Mouse (Mus musculus): Measurements from ENCODE around the gene Fbxo46. TPM values are rescaled to one million over a fixed set of nuclear protein-coding genes. Genes with fewer than 3 reads are reported as not detected.

The Fbxo46 gene
- polyA plus RNA-seq, 1 experiment from 2014 or later: 3.6 TPM

DNA sequence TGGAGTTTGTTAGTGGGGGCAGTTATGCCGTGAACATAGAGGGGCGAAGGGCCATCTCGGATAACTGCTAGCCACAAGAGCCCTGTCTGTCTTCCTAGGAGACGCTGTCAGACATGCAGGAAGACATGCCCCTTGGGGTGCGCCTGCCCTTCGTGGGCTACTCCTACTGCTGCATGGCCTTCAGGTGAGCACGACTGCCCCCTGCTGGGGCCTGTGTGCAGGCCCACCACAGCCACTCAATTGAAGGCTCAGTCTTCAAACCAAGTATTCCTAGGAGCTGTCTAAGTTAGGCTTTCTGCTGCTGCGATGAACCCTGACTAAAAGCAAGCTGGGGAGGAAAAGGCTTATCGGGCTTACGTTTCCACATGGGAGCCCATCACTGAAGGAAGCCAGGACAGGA lies 30.8 kb upstream of the Fbxo46 start:
- 26% methylated on average over 10 of the region's 10 CpGs for WGBS (ENCODE audit: insufficient replicate concordance)
- Histone ChIP-seq H3K9ac (replicated peaks) (no peak overlapping the region), H3K9me3 (ENCODE audit: low read length) (no peaks in the 10 kb centered on the region), H3K4me3 (ENCODE audit: low read depth, low read length) (no peak overlapping the region), H3K36me3 (replicated peaks; ENCODE audit: insufficient read depth, low read length) (0 out of 2 replicates have a peak, but pooled peaks cover 2% of the 10 kb centered on the region), H3K4me1 (ENCODE audit: insufficient read depth) (peaks cover 37% of the 10 kb centered on the region), H3K27ac (ENCODE audit: low read depth) (no peak overlapping the region), H3K4me2 (ENCODE audit: low read depth, low read length) (no peak overlapping the region), H3K27me3 (ENCODE audit: insufficient read depth, low read length) (peaks cover 57% of the 10 kb centered on the region)
- ATAC-seq (no peak), DNase-seq (peak; percentile 82)
- peak; percentile 91 for TF ChIP-seq CTCF (IDR thresholded peaks at IDR 0.05; ENCODE audit: low read depth)
- no peak for TF ChIP-seq EP300 (IDR thresholded peaks at IDR 0.05; ENCODE audit: low read depth)

DNA sequence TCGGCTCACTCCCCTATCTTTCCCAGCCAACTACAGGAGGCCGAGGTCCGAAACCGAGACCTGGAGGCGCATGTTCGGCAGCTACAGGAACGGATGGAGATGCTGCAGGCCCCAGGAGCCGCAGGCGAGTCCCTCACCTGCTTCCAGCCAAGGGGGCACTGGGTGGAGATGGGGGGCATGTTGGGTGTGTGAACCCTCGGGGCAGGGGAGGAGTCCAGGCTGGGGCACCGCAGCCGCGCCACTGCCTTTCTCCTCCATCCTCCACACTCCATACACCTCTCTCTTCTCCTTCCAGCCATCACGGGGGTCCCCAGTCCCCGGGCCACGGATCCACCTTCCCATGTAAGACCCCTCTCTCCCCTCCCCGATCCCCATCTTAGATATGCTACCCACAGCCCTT lies 27.7 kb upstream of the Fbxo46 start:
- H3K9ac ChIP-seq (replicated peaks): no peak overlapping the region
- H3K27me3 ChIP-seq (ENCODE audit: insufficient read depth, low read length): peaks cover 63% of the 10 kb centered on the region
- peaks cover 26% of the 10 kb centered on the region for H3K4me1 ChIP-seq (ENCODE audit: insufficient read depth)
- H3K4me2 ChIP-seq (ENCODE audit: low read depth, low read length): no peak overlapping the region
- H3K27ac ChIP-seq (ENCODE audit: low read depth): no peak overlapping the region
- no peaks in the 10 kb centered on the region for H3K9me3 ChIP-seq (ENCODE audit: low read length)
- no peak overlapping the region for H3K4me3 ChIP-seq (ENCODE audit: low read depth, low read length)
- DNase-seq (no peak), ATAC-seq (no peak)
- H3K36me3 ChIP-seq (replicated peaks; ENCODE audit: insufficient read depth, low read length): 0 out of 2 replicates have a peak, but pooled peaks cover 2% of the 10 kb centered on the region
- TF ChIP-seq EP300 (IDR thresholded peaks at IDR 0.05; ENCODE audit: low read depth) (no peak), CTCF (IDR thresholded peaks at IDR 0.05; ENCODE audit: low read depth) (no peak)
- 46% methylated on average over 17 of the region's 17 CpGs for WGBS (ENCODE audit: insufficient replicate concordance)

DNA sequence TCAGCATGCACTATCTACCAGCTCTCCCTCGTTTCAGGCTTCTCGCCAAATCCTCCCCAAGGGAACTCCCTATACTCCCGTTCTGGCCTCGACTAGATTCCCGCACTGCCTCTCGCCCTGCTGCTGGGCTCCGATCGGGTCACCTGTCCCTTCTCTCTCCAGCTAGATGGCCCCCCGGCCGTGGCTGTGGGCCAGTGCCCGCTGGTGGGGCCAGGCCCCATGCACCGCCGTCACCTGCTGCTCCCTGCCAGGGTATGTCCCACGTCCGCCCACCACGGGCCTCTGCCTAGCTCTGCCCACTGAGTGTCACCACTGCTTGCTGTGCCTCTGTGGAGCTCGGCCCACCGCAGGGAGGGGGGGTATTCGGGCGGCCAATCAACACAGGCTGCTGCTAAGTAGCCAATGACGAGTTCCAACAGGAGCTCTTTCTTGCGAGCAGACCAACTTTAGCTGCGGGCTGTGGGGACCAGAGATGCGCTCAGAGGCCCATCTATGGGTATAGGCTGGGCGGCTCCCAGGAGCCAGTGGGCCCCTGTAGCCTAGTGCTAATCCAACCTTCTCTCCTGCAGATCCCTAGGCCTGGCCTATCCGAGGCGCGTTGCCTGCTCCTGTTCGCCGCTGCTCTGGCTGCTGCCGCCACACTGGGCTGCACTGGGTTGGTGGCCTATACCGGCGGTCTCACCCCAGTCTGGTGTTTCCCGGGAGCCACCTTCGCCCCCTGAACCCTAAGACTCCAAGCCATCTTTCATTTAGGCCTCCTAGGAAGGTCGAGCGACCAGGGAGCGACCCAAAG lies 27.1 kb upstream of the Fbxo46 start:
- Histone ChIP-seq H3K4me1 (ENCODE audit: insufficient read depth) (peaks cover 26% of the 10 kb centered on the region), H3K27ac (ENCODE audit: low read depth) (no peak overlapping the region; the same call in 1 of the 2 replicates), H3K9me3 (ENCODE audit: low read length) (no peaks in the 10 kb centered on the region), H3K4me3 (ENCODE audit: low read depth, low read length) (peak overlapping the region; percentile 68), H3K4me2 (ENCODE audit: low read depth, low read length) (peak overlapping the region; percentile 99), H3K9ac (replicated peaks) (no peak overlapping the region), H3K36me3 (replicated peaks; ENCODE audit: insufficient read depth, low read length) (peaks cover 2% of the 10 kb centered on the region; the same call in 1 of the 2 replicates), H3K27me3 (ENCODE audit: insufficient read depth, low read length) (peaks cover 56% of the 10 kb centered on the region)
- TF ChIP-seq CTCF (IDR thresholded peaks at IDR 0.05; ENCODE audit: low read depth) (no peak), EP300 (IDR thresholded peaks at IDR 0.05; ENCODE audit: low read depth) (no peak)
- ATAC-seq (peak; percentile 1; the same call in 1 of the 2 replicates), DNase-seq (peak; percentile 51)
- WGBS (ENCODE audit: insufficient replicate concordance): 12% methylated on average over 38 of the region's 38 CpGs

DNA sequence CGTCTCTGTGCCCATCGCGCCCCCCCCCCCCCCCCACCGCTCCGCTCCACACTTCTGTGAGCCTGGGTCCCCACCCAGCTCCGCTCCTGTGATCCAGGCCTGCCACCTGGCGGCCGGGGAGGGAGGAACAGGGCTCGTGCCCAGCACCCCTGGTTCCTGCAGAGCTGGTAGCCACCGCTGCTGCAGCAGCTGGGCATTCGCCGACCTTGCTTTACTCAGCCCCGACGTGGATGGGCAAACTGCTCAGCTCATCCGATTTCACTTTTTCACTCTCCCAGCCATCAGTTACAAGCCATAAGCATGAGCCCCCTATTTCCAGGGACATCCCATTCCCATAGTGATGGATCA lies 26.5 kb upstream of the Fbxo46 start:
- ATAC-seq (peak; percentile 66), DNase-seq (peak; percentile 90)
- Histone ChIP-seq H3K9ac (replicated peaks) (0 out of 2 replicates have a peak overlapping the region, but pooled peaks have one; percentile 31), H3K27ac (ENCODE audit: low read depth) (peak overlapping the region; percentile 61), H3K9me3 (ENCODE audit: low read length) (no peaks in the 10 kb centered on the region), H3K4me2 (ENCODE audit: low read depth, low read length) (peak overlapping the region; percentile 99), H3K4me3 (ENCODE audit: low read depth, low read length) (peak overlapping the region; percentile 68), H3K27me3 (ENCODE audit: insufficient read depth, low read length) (peaks cover 52% of the 10 kb centered on the region), H3K4me1 (ENCODE audit: insufficient read depth) (peaks cover 26% of the 10 kb centered on the region), H3K36me3 (replicated peaks; ENCODE audit: insufficient read depth, low read length) (peaks cover 2% of the 10 kb centered on the region; the same call in 1 of the 2 replicates)
- peak; percentile 95 for TF ChIP-seq CTCF (IDR thresholded peaks at IDR 0.05; ENCODE audit: low read depth)
- no peak for TF ChIP-seq EP300 (IDR thresholded peaks at IDR 0.05; ENCODE audit: low read depth)
- 1% methylated on average over 13 of the region's 15 CpGs for WGBS (ENCODE audit: insufficient replicate concordance)

DNA sequence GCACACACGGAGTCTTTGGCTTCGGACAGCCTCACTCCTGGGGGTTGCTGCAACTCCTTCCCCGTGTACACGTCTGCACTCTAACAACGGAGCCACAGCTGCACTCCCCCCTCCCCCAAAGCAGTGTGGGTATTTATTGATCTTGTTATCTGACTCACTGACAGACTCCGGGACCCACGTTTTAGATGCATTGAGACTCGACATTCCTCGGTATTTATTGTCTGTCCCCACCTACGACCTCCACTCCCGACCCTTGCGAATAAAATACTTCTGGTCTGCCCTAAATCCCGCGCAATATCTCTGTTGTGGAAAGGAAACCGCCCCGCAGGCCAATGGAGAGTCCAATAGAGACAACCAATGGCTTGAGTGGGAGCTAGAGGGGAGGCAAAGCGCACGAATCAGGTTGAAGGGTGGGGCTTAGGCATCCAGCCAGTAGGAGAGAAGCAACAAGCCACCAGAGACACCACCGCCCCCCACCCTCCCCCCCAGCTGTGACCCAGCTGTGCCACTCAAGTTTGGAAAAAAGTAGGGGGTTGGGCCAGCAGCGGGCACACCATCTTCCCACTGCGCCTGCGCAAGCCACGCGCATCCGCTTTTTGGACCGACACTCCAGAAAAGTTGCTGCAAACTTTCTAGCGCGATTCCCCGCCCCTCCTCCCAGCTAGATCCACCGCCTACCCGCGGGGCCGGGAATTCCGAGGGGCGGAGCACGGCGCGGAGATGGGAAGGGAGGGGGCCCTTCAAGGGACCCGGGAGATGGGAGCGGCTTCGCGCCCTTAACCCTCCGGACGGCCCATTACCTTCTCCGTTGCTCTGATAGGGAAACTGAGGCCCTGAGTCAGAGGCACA lies 25.9 kb upstream of the Fbxo46 start:
- WGBS (ENCODE audit: insufficient replicate concordance): under 1% methylated on average over 45 of the region's 45 CpGs
- Histone ChIP-seq H3K9ac (replicated peaks) (peak overlapping the region; percentile 70), H3K27ac (ENCODE audit: low read depth) (peak overlapping the region; percentile 89), H3K4me3 (ENCODE audit: low read depth, low read length) (peak overlapping the region; percentile 68), H3K27me3 (ENCODE audit: insufficient read depth, low read length) (peaks cover 51% of the 10 kb centered on the region), H3K4me1 (ENCODE audit: insufficient read depth) (peaks cover 26% of the 10 kb centered on the region), H3K9me3 (ENCODE audit: low read length) (no peaks in the 10 kb centered on the region), H3K36me3 (replicated peaks; ENCODE audit: insufficient read depth, low read length) (peaks cover 2% of the 10 kb centered on the region; the same call in 1 of the 2 replicates), H3K4me2 (ENCODE audit: low read depth, low read length) (peak overlapping the region; percentile 99)
- peak; percentile 89 for ATAC-seq
- peak; percentile 93 for DNase-seq
- TF ChIP-seq EP300 (IDR thresholded peaks at IDR 0.05; ENCODE audit: low read depth) (no peak), CTCF (IDR thresholded peaks at IDR 0.05; ENCODE audit: low read depth) (no peak)

DNA sequence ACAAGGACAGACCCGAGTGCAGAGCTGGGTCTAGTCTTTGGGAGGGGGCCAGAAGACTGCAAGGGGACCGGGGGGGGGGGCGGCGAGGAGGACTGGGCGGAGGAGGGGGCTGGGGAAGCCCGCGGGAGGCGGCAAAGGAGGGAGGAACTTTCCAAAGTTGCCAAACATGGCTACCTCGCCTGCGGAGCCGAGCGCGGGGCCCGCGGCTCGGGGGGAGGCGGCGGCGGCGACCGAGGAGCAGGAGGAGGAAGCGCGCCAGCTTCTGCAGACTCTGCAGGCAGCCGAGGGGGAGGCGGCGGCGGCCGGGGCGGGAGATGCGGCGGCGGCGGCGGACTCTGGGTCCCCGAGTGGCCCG lies 25.2 kb upstream of the Fbxo46 start, which contains the start of gene Six5:
Gene Six5 (plus strand): TSS at position 124 of the 355 bp plus-strand sequence.
- Histone ChIP-seq H3K4me2 (ENCODE audit: low read depth, low read length) (peak within 1 kb of the TSS; percentile 99), H3K4me1 (ENCODE audit: insufficient read depth) (peaks cover 26% of the 10 kb centered on the region), H3K36me3 (replicated peaks; ENCODE audit: insufficient read depth, low read length) (peaks cover 2% of the 10 kb centered on the region; the same call in 1 of the 2 replicates), H3K27ac (ENCODE audit: low read depth) (peak within 1 kb of the TSS; percentile 89), H3K27me3 (ENCODE audit: insufficient read depth, low read length) (peaks cover 51% of the 10 kb centered on the region), H3K9ac (replicated peaks) (peak within 1 kb of the TSS; percentile 70), H3K9me3 (ENCODE audit: low read length) (no peaks in the 10 kb centered on the region), H3K4me3 (ENCODE audit: low read depth, low read length) (peak within 1 kb of the TSS; percentile 68)
- ATAC-seq (no peak), DNase-seq (no peak)
- TF ChIP-seq EP300 (IDR thresholded peaks at IDR 0.05; ENCODE audit: low read depth) (no peak), CTCF (IDR thresholded peaks at IDR 0.05; ENCODE audit: low read depth) (no peak)
- 2% methylated on average over 19 of the region's 36 CpGs for WGBS (ENCODE audit: insufficient replicate concordance)
